Mouse (Mus musculus) retina, postnatal 1 day (tissue): ENCODE measurements at regions not wholly inside any gene's neighbourhood (a gene's known extent, or its start where the extent isn't known, plus 50 kb on each side); places are given as distances from the start of the nearest gene placed in this dataset.

ENCODE experiments used
- DNase-seq: peaks from one replicate; pipeline ENCODE4 v3.0.0-alpha.2; 2012

- DNase-seq = no peak
Observed at GRCm38 (mm10) chr12:13825899-13826298, 326.0 kb downstream of the Fam84a start.

GRCm38 (mm10) chr12:13815500-13815899, 336.4 kb downstream of the Fam84a start:
- no peak for DNase-seq

- DNase-seq = no peak
Observed at GRCm38 (mm10) chr12:13810155-13810515, 341.7 kb downstream of the Fam84a start.

- DNase-seq = no peak
Observed at GRCm38 (mm10) chr12:13809291-13810154, 342.3 kb downstream of the Fam84a start.

- no peak for DNase-seq
Observed at GRCm38 (mm10) chr12:13779752-13780151, 372.1 kb downstream of the Fam84a start.

- DNase-seq = no peak
Observed at GRCm38 (mm10) chr12:13776687-13777086, 375.2 kb downstream of the Fam84a start.

- DNase-seq = no peak
Observed at GRCm38 (mm10) chr12:13769696-13770095, 382.2 kb downstream of the Fam84a start.

GRCm38 (mm10) chr12:13769156-13769555, 382.7 kb downstream of the Fam84a start:
- no peak for DNase-seq

GRCm38 (mm10) chr12:13766486-13766885, 385.4 kb downstream of the Fam84a start:
- DNase-seq = no peak

GRCm38 (mm10) chr12:13753878-13754277, 398.0 kb downstream of the Fam84a start:
- DNase-seq = no peak

GRCm38 (mm10) chr12:13744323-13744931, 407.4 kb downstream of the Fam84a start:
- no peak for DNase-seq

- no peak for DNase-seq
Observed at GRCm38 (mm10) chr12:13729901-13730637, 421.8 kb downstream of the Fam84a start.

GRCm38 (mm10) chr12:13728986-13729385, 422.9 kb downstream of the Fam84a start:
- DNase-seq = peak; percentile 21

GRCm38 (mm10) chr12:13724511-13724910, 427.3 kb downstream of the Fam84a start:
- no peak for DNase-seq

- peak; percentile 3 for DNase-seq
Observed at GRCm38 (mm10) chr12:13709806-13710205, 440.9 kb downstream of the Nbas start.

GRCm38 (mm10) chr12:13707747-13708146, 438.8 kb downstream of the Nbas start:
- peak; percentile 8 for DNase-seq

GRCm38 (mm10) chr12:13706510-13706909, 437.6 kb downstream of the Nbas start:
- peak; percentile 94 for DNase-seq

GRCm38 (mm10) chr12:13703604-13704003, 434.7 kb downstream of the Nbas start:
- DNase-seq = no peak

GRCm38 (mm10) chr12:13699858-13700257, 430.9 kb downstream of the Nbas start:
- no peak for DNase-seq

GRCm38 (mm10) chr12:13698834-13699233, 429.9 kb downstream of the Nbas start:
- DNase-seq = no peak

- DNase-seq = no peak
Observed at GRCm38 (mm10) chr12:13691394-13692165, 422.6 kb downstream of the Nbas start.

- no peak for DNase-seq
Observed at GRCm38 (mm10) chr12:13677266-13677665, 408.3 kb downstream of the Nbas start.

GRCm38 (mm10) chr12:13669453-13669852, 400.5 kb downstream of the Nbas start:
- DNase-seq = no peak
